Mouse (Mus musculus) heart, postnatal 0 days (tissue): ENCODE measurements around the gene Fuk. TPM values are rescaled to one million over a fixed set of nuclear protein-coding genes. Genes with fewer than 3 reads are reported as not detected.

Experiments
- ATAC-seq: fragments of 200-750 bp; cut with Nextera tagmentation; 2 replicates; pipeline ENCODE4 v1.8.0; 2017; ENCODE audit warnings: low read depth, moderate number of reproducible peaks, moderate library complexity; ENCODE audit not compliant: insufficient read depth
- DNase-seq: peaks from one replicate; pipeline ENCODE4 v3.0.0-alpha.2; 2016; ENCODE audit warnings: low spot score
- H3K27ac ChIP-seq: fragments of 300-500 bp; sonication (generic); 2 replicates; pipeline ENCODE4 v1.5.1; 2014; ENCODE audit warnings: low read depth, mild to moderate bottlenecking
- H3K27me3 ChIP-seq: fragments of 300-500 bp; sonication (generic); 2 replicates; pipeline ENCODE4 v1.6.1; 2014; ENCODE audit warnings: low read length, mixed read lengths; ENCODE audit not compliant: control insufficient read depth, insufficient read depth
- H3K36me3 ChIP-seq: fragments of 300-500 bp; sonication (generic); replicated peaks from 2 replicates; pipeline ENCODE4 v1.6.1; 2014; ENCODE audit warnings: low read length, mixed read lengths; ENCODE audit not compliant: control insufficient read depth, insufficient read depth
- H3K4me1 ChIP-seq: fragments of 300-500 bp; sonication (generic); 2 replicates; pipeline ENCODE4 v1.6.1; 2014; ENCODE audit warnings: antibody characterized with exemption; ENCODE audit not compliant: control insufficient read depth, insufficient read depth
- H3K4me2 ChIP-seq: fragments of 300-500 bp; sonication (generic); 2 replicates; pipeline ENCODE4 v1.6.1; 2014; ENCODE audit warnings: low read depth, mild to moderate bottlenecking, low read length, moderate library complexity
- H3K4me3 ChIP-seq: fragments of 300-500 bp; sonication (generic); 2 replicates; pipeline ENCODE4 v1.5.1; 2014; ENCODE audit warnings: low read depth, low read length
- H3K9ac ChIP-seq: fragments of 300-500 bp; sonication (generic); replicated peaks from 2 replicates; pipeline ENCODE4 v1.6.1; 2014; ENCODE audit warnings: low read depth, low read length, mixed read lengths
- H3K9me3 ChIP-seq: fragments of 300-500 bp; sonication (generic); replicated peaks from 2 replicates; pipeline ENCODE4 v1.6.1; 2016; ENCODE audit warnings: low read length; ENCODE audit not compliant: control insufficient read depth
- CTCF ChIP-seq: IDR thresholded peaks from 2 replicates; pipeline ENCODE4 v1.5.1; 2016; ENCODE audit warnings: antibody characterized with exemption, control low read depth, low read depth
- EP300 ChIP-seq: IDR thresholded peaks from 2 replicates; pipeline ENCODE4 v1.6.1; 2016; ENCODE audit warnings: antibody characterized with exemption, low read depth
- WGBS: fragments of 180-500 bp; shearing (Covaris S2); extraction: QIAGEN DNeasy Blood & Tissue Kit; methylation state at CpG from one replicate; pipeline ENCODE4 v1.1.7; 2014; 5-methylcytosine and 5-hydroxymethylcytosine counted together
- polyA plus RNA-seq: library from polyadenylated mRNA; unstranded; fragments of >200 nt; fragmentation: Nextera tagmentation; extraction: Ambion mirVana; gene quantifications from 2 replicates; pipeline ENCODE4 v1.2.1, GENCODE M21; 2015
- total RNA-seq: library from RNA; depleted of rRNA; stranded (reverse); fragments of >200 nt; gene quantifications from 2 replicates; pipeline ENCODE4 v1.2.3, GENCODE M21; 2014; ENCODE audit warnings: low replicate concordance

Fuk gene
- total and polyA plus RNA-seq, 2 experiments from 2014 or later = 3.7 to 10.8 TPM

- WGBS = 37% methylated on average over 7 of the region's 7 CpGs
- no peak for DNase-seq
- peak overlapping the region; percentile 81 for H3K4me2 ChIP-seq
- H3K9me3 ChIP-seq = no peaks in the 10 kb centered on the region
- no peak for ATAC-seq
- no peaks in the 10 kb centered on the region for H3K36me3 ChIP-seq
- no peak for TF ChIP-seq EP300
- TF ChIP-seq CTCF = no peak
- H3K27me3 ChIP-seq = no peaks in the 10 kb centered on the region
- 0 out of 2 replicates have a peak overlapping the region, but pooled peaks have one; percentile 91 for H3K4me3 ChIP-seq
- H3K27ac ChIP-seq = no peak overlapping the region
- H3K4me1 ChIP-seq = peaks cover 22% of the 10 kb centered on the region
- H3K9ac ChIP-seq = no peak overlapping the region
Observed at GRCm38 (mm10) chr8:110921492-110922230, 19.4 kb upstream of the Fuk start.

- ATAC-seq = no peak
- Histone ChIP-seq H3K9me3 (no peaks in the 10 kb centered on the region), H3K4me2 (peak overlapping the region; percentile 81), H3K36me3 (no peaks in the 10 kb centered on the region), H3K27ac (peak overlapping the region; percentile 78; the same call in 1 of the 2 replicates), H3K27me3 (no peaks in the 10 kb centered on the region), H3K4me1 (peaks cover 17% of the 10 kb centered on the region), H3K4me3 (peak overlapping the region; percentile 91), H3K9ac (peak overlapping the region; percentile 86)
- no peak for DNase-seq
- TF ChIP-seq EP300 = no peak
- WGBS = 22% methylated on average over 3 of the region's 3 CpGs
Observed at GRCm38 (mm10) chr8:110920773-110921277, 18.5 kb upstream of the Fuk start.

GRCm38 (mm10) chr8:110920032-110920772, 17.9 kb upstream of the Fuk start:
- Histone ChIP-seq H3K36me3 (no peaks in the 10 kb centered on the region), H3K27ac (peak overlapping the region; percentile 78), H3K4me2 (peak overlapping the region; percentile 81), H3K9ac (peak overlapping the region; percentile 86), H3K27me3 (no peaks in the 10 kb centered on the region), H3K4me1 (peaks cover 17% of the 10 kb centered on the region), H3K4me3 (peak overlapping the region; percentile 91), H3K9me3 (no peaks in the 10 kb centered on the region)
- ATAC-seq = peak; percentile 10; the same call in 1 of the 2 replicates
- WGBS = 3% methylated on average over 30 of the region's 37 CpGs
- no peak for DNase-seq
- TF ChIP-seq CTCF (no peak), EP300 (no peak)

- H3K4me2 ChIP-seq = peak within 1 kb of the TSS; percentile 81
- DNase-seq = peak; percentile 95
- H3K9me3 ChIP-seq = no peaks in the 10 kb centered on the region
- peaks cover 17% of the 10 kb centered on the region for H3K4me1 ChIP-seq
- no peaks in the 10 kb centered on the region for H3K36me3 ChIP-seq
- TF ChIP-seq EP300 = no peak; the same call in 1 of the 2 replicates
- no peak for TF ChIP-seq CTCF
- H3K27me3 ChIP-seq = no peaks in the 10 kb centered on the region
- peak within 1 kb of the TSS; percentile 78 for H3K27ac ChIP-seq
- peak; percentile 98 for ATAC-seq
- WGBS = under 1% methylated on average over 31 of the region's 36 CpGs
- peak within 1 kb of the TSS; percentile 91 for H3K4me3 ChIP-seq
- peak within 1 kb of the TSS; percentile 86 for H3K9ac ChIP-seq
Observed at GRCm38 (mm10) chr8:110919341-110920031, 17.2 kb upstream of the Fuk start, which contains the start of gene St3gal2. St3gal2 (plus strand) TSS chr8:110919922.

- 76% methylated on average over 8 of the region's 8 CpGs for WGBS
- no peak overlapping the region for H3K4me2 ChIP-seq
- H3K4me1 ChIP-seq = peaks cover 17% of the 10 kb centered on the region
- no peaks in the 10 kb centered on the region for H3K36me3 ChIP-seq
- no peak for DNase-seq
- no peaks in the 10 kb centered on the region for H3K9me3 ChIP-seq
- no peak overlapping the region for H3K4me3 ChIP-seq
- no peaks in the 10 kb centered on the region for H3K27me3 ChIP-seq
- H3K9ac ChIP-seq = no peak overlapping the region
- no peak for ATAC-seq
- TF ChIP-seq CTCF (no peak), EP300 (no peak)
- H3K27ac ChIP-seq = no peak overlapping the region
Observed at GRCm38 (mm10) chr8:110918460-110918859, 16.2 kb upstream of the Fuk start.
